Mouse (Mus musculus): ENCODE measurements at regions not wholly inside any gene's neighbourhood (a gene's known extent, or its start where the extent isn't known, plus 50 kb on each side); places are given as distances from the start of the nearest gene placed in this dataset.

DNA sequence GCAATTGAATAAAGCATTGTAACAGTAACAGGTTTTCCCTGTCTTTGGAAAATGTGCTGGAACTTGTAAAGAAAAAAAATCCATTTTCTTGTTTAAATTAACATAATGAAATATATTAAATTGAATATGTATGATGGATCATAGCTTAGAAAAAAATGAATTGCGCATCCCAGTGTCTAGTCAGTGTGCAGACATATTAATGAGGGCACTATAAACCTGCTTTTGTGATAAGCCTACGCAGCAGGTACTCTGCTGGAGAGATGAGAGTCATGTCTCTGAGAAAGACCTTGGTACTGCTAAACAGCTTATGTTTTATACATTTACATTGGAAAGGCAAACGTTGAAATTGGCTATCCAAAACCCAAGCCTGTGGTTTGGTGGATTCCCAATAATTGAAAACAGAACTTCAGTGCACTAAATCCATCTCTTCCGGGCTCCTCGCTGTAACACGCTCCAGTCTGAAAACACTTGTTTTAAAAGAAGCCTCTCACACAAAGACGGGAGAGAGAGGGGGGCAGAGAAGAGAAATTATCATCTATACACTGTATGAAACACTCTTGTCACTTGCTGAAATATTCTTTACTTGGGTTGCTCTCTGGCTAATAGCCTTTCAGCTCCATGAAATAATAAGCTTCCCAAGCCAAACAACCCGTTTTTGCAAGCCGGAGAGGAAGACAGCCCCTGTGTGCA is 223.9 kb upstream of the Fn1 start:
- Histone ChIP-seq H3K9me3 (replicated peaks) (no peaks in the 10 kb centered on the region), H3K4me1 (no peaks in the 10 kb centered on the region), H3K4me3 (no peak overlapping the region), H3K27ac (no peak overlapping the region), H3K27me3 (no peaks in the 10 kb centered on the region), H3K4me2 (replicated peaks) (no peak overlapping the region), H3K36me3 (no peaks in the 10 kb centered on the region), H3K9ac (no peak overlapping the region)
- no peak for ATAC-seq (ENCODE audit: low FRiP score)
- 73% methylated on average over 9 of the region's 9 CpGs for WGBS

DNA sequence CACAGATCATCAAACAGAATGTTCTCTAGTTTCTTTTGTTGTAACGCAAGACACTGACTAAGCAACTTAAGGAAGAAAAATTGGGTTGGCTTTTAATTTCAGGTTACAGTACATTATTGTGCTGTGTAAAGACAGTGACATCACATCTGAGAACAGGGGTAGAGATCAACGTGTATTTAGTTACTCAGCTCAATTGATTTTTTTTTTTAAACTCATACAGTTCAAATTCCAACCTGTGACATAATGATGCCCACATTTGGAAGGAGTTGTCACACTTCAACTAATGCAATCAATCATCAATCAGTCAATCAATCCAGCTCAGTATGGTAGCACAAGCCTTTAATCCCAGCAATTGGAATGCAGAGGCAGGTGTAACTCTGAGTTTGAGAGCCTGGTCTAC is 221.0 kb upstream of the Fn1 start:
- Histone ChIP-seq H3K4me3 (no peak overlapping the region), H3K36me3 (no peaks in the 10 kb centered on the region), H3K27ac (no peak overlapping the region), H3K9me3 (replicated peaks) (no peaks in the 10 kb centered on the region), H3K4me2 (replicated peaks) (no peak overlapping the region), H3K4me1 (no peaks in the 10 kb centered on the region), H3K27me3 (no peaks in the 10 kb centered on the region), H3K9ac (no peak overlapping the region)
- no peak for ATAC-seq (ENCODE audit: low FRiP score)
- WGBS = 89% methylated on average over 2 of the region's 2 CpGs

DNA sequence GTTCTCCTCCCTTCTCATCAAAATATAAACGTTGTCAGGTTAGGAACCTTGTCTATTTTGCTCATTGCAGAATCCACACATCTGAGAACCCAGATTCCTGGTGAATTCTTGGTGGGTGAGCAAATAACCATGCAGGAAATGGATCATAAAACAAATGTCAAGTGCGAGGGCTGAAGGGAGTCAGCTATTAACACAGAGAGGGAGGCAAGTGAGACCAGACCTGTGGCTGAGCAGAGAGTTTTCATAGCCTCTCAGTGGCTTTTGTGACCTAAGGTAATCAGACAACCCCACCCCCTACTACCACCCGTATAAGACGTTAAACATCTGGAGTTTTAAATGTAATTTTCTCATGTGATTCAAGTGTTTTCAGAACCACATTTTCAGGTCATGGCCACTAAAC is 212.7 kb upstream of the Fn1 start:
- Histone ChIP-seq H3K27ac (no peak overlapping the region), H3K4me2 (replicated peaks) (no peak overlapping the region), H3K27me3 (no peaks in the 10 kb centered on the region), H3K9ac (no peak overlapping the region), H3K4me1 (no peaks in the 10 kb centered on the region), H3K36me3 (no peaks in the 10 kb centered on the region), H3K4me3 (no peak overlapping the region), H3K9me3 (replicated peaks) (no peaks in the 10 kb centered on the region)
- 63% methylated on average over 4 of the region's 4 CpGs for WGBS
- ATAC-seq (ENCODE audit: low FRiP score) = no peak

DNA sequence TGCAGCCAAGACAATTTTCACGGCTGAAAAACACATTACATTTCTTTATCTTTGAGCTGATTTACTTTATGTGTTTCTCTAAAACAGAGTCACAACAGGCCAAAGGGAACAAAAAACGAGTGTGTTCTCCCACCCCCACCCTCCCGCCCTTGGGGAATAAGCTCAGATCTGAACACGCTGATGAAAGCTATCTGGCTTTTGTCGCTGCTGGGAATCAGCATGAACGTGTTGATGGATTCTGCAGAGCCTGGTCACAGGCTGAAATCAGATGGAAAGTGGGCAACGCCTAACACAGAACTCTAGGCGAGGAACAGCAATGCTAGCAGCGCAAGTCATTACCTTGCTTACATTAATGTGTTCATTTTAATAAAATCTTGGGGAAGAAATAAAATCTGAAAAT is 211.7 kb upstream of the Fn1 start:
- no peak overlapping the region for H3K27ac ChIP-seq
- no peak overlapping the region for H3K4me2 ChIP-seq (replicated peaks)
- no peaks in the 10 kb centered on the region for H3K36me3 ChIP-seq
- no peak overlapping the region for H3K9ac ChIP-seq
- WGBS = 63% methylated on average over 9 of the region's 9 CpGs
- no peak overlapping the region for H3K4me3 ChIP-seq
- no peak for ATAC-seq (ENCODE audit: low FRiP score)
- H3K9me3 ChIP-seq (replicated peaks) = no peaks in the 10 kb centered on the region
- H3K27me3 ChIP-seq = no peaks in the 10 kb centered on the region
- H3K4me1 ChIP-seq = no peaks in the 10 kb centered on the region

DNA sequence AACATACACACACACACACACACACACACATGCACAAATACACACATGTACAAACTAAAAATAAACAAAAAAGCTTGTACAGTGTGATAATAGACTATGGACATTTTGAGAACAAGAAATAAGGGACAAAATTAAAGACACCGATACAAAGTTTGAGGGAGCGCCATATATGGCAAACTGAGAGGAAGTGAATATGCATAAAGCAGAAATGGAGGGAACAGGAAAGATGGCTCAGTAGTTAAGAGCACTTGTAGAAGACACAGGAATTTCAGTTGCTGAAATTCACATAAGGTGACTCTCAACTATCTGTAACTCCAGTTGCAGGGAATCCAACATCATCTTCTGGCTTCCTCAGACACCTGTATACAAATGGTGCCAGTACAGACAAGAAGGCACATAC is 200.2 kb upstream of the Fn1 start:
- Histone ChIP-seq H3K4me1 (no peaks in the 10 kb centered on the region), H3K36me3 (no peaks in the 10 kb centered on the region), H3K4me3 (no peak overlapping the region), H3K27ac (no peak overlapping the region), H3K27me3 (no peaks in the 10 kb centered on the region), H3K9me3 (replicated peaks) (no peaks in the 10 kb centered on the region), H3K9ac (no peak overlapping the region), H3K4me2 (replicated peaks) (no peak overlapping the region)
- ATAC-seq (ENCODE audit: low FRiP score) = no peak
- WGBS = 100% methylated on average over 2 of the region's 2 CpGs

DNA sequence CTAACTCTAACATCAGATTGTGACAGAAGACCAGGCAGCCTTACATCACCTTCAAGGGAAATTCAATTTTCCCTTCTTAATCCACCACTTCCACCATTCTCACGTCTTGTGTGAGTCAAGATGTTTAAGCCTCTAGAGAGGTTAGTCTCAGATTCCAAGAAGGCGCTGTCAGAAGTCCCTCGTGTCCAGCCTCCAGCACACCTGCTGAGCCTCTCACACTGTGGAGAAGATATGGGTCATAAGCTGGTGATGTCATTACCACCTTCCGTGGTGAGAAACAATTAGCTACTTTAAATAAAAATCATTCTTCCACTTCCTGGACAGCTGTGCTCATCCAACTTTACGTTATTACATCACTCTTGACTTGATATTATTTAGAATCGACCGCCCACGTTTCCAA is 198.3 kb upstream of the Fn1 start:
- Histone ChIP-seq H3K36me3 (no peaks in the 10 kb centered on the region), H3K9ac (no peak overlapping the region), H3K4me1 (no peaks in the 10 kb centered on the region), H3K9me3 (replicated peaks) (no peaks in the 10 kb centered on the region), H3K27me3 (no peaks in the 10 kb centered on the region), H3K4me3 (no peak overlapping the region), H3K4me2 (replicated peaks) (no peak overlapping the region), H3K27ac (no peak overlapping the region)
- WGBS = 89% methylated on average over 8 of the region's 8 CpGs
- no peak for ATAC-seq (ENCODE audit: low FRiP score)

DNA sequence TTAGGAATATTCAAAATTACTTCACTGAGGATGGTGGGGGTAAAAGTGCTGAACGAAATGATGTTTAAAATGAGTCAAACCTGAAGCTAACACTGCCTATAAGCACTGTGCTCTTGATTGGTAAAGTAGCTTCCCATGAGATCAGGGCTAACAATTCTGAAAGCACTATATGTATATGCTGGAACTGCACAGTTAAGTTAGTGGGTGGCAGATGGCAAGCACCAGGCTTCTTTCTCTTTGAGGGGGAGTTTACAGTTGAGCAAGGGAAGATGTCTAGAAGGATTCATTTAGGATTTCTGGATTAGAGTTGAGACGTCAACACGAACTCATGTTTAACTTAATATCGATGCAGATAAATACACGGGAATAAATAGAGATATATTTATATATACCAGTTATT is 195.7 kb upstream of the Fn1 start:
- ATAC-seq (ENCODE audit: low FRiP score) = no peak
- Histone ChIP-seq H3K4me1 (no peaks in the 10 kb centered on the region), H3K9ac (no peak overlapping the region), H3K36me3 (no peaks in the 10 kb centered on the region), H3K4me3 (no peak overlapping the region), H3K9me3 (replicated peaks) (no peaks in the 10 kb centered on the region), H3K27ac (no peak overlapping the region), H3K4me2 (replicated peaks) (no peak overlapping the region), H3K27me3 (no peaks in the 10 kb centered on the region)
- 95% methylated on average over 5 of the region's 5 CpGs for WGBS

DNA sequence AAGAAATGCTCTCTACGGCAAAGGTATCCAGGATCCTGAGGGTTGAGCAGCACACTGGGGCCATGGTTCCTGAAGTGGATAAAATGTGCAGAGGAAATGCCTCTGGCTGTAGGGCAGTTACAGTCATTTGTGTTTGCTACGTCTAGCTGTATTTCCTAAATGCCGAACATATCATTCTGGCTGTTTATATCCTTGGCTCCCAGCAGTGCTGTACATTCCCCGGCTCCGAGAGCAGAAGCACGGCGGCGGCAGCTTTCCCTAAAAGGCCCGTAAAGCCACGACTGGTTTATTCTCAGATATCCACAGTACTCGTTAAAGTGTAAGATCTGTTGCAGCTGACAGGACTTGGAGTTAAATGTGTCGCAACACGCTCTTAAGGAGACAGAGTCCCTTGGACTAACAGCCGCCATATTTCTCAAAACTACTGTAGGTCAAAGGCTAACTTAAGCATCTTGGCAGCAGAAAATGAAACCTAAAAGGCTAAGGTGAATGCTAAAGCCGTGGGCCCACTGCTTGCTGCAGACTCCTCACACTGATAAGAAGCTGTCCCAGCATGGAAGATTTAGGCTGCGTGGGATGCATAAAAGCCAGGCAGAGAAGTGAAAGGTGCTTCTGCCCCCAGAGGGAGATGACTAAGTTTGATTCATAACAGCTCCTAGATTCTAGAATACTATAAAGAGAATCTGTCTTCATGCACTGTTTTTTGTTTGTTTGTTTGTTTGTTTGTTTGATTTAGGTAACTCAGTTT is 192.1 kb upstream of the Fn1 start:
- WGBS = 78% methylated on average over 16 of the region's 16 CpGs
- Histone ChIP-seq H3K27ac (no peak overlapping the region), H3K27me3 (no peaks in the 10 kb centered on the region), H3K9me3 (replicated peaks) (peaks cover 3% of the 10 kb centered on the region; the same call in 1 of the 2 replicates), H3K36me3 (no peaks in the 10 kb centered on the region), H3K4me2 (replicated peaks) (no peak overlapping the region), H3K4me3 (no peak overlapping the region), H3K4me1 (no peaks in the 10 kb centered on the region), H3K9ac (no peak overlapping the region)
- no peak for ATAC-seq (ENCODE audit: low FRiP score)

DNA sequence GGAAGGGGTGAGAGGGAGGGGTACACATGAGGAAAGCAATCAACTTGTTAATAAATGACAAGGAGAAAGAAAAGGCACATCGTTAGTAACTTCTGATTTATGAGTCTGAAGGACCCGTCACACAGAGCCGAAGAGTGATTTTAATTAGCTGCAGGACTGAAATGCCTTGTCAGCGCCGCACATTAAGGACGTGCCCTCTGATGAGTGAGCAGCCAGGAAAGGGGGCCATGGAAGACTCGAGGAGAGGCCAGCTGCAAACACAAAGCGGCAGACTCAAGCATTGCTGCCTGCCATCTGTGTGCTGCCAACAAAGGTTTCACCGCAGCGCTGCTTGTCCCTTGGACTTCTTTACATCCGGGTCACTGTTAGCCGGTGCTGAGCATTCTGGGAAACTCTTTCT is 184.8 kb upstream of the Fn1 start:
- ATAC-seq (ENCODE audit: low FRiP score) = peak; percentile 60
- Histone ChIP-seq H3K27ac (peak overlapping the region; percentile 13; the same call in 1 of the 2 replicates), H3K4me1 (peaks cover 6% of the 10 kb centered on the region; the same call in 1 of the 2 replicates), H3K27me3 (no peaks in the 10 kb centered on the region), H3K4me2 (replicated peaks) (peak overlapping the region; percentile 28), H3K36me3 (no peaks in the 10 kb centered on the region), H3K4me3 (0 out of 2 replicates have a peak overlapping the region, but pooled peaks have one; percentile 3), H3K9ac (no peak overlapping the region), H3K9me3 (replicated peaks) (peaks cover 7% of the 10 kb centered on the region; the same call in 1 of the 2 replicates)
- WGBS = 33% methylated on average over 12 of the region's 12 CpGs

DNA sequence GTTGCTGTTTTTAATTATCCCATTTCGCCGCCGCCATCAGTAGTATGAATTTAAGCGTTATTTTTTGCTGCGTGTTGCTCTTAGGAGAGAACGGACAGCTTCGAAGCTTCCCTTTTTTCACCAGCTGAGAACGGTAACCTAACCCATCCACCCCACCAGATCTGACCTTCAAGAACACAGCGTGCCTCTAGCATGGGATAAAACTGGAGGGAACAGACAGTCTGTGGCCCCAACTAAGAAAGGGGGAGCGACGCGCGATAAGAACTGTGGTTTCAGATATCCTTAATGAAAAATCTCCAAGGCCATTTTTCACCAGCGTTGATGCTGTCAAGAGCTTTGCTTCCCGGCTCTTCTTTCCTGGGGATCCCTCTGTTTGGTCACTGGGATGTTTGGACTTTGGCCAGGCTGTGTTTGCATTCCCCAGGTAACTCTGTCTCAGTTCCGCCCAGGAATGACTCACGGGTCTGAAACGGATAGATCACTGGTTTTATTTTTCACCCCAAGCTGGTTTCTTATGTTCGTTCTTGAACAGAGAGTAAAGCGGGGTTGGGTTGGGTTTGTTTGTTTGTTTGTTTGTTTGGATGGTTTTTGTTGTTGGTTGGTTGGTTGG is 184.1 kb upstream of the Fn1 start:
- no peak for ATAC-seq (ENCODE audit: low FRiP score)
- peaks cover 7% of the 10 kb centered on the region; the same call in 1 of the 2 replicates for H3K9me3 ChIP-seq (replicated peaks)
- H3K36me3 ChIP-seq = no peaks in the 10 kb centered on the region
- peak overlapping the region; percentile 28; the same call in 1 of the 2 replicates for H3K4me2 ChIP-seq (replicated peaks)
- 70% methylated on average over 20 of the region's 20 CpGs for WGBS
- H3K4me3 ChIP-seq = no peak overlapping the region
- H3K4me1 ChIP-seq = peaks cover 6% of the 10 kb centered on the region; the same call in 1 of the 2 replicates
- no peaks in the 10 kb centered on the region for H3K27me3 ChIP-seq
- H3K9ac ChIP-seq = no peak overlapping the region
- no peak overlapping the region for H3K27ac ChIP-seq

DNA sequence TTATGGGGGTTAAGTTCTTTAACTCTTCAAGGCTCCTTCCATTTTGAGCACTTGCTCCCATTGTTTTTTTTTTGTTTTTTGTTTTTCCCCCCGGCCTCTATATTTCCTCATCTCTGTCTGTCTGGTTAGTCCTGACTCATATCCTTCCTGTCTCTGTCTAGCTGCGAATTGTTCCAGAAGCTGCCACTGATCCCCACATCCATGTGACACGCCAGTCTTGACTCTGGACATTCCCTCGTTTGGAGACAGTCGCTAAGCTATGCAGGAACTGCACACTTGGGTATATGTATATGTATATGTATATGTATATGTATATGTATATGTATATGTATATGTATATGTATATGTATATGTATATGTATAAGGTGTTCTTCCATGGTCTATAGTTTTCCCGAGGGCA is 177.4 kb upstream of the Fn1 start:
- Histone ChIP-seq H3K4me3 (no peak overlapping the region), H3K9ac (no peak overlapping the region), H3K27me3 (no peaks in the 10 kb centered on the region), H3K9me3 (replicated peaks) (no peaks in the 10 kb centered on the region), H3K4me1 (no peaks in the 10 kb centered on the region), H3K36me3 (no peaks in the 10 kb centered on the region), H3K27ac (no peak overlapping the region), H3K4me2 (replicated peaks) (no peak overlapping the region)
- ATAC-seq (ENCODE audit: low FRiP score) = no peak
- 84% methylated on average over 6 of the region's 6 CpGs for WGBS

DNA sequence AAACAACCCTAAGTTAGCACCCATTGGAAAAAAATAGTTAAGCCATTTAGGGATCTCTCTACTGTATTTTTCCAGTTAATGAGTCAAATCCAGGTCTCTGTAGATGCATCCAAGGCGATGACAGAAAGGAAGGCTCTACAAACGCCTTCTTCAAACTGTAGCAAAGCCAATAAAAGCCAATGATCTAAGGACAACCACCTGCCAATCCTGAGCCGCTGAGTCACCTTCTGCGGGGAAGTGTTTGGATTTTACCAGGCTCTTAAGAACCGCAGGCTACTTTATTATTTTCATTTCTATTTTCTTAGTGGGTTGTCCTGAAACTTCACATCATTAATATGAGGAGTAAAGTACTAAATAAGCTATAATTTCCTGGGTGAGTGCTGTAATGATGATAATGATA is 171.4 kb upstream of the Fn1 start:
- no peak for ATAC-seq (ENCODE audit: low FRiP score)
- WGBS = 88% methylated on average over 5 of the region's 5 CpGs
- H3K4me3 ChIP-seq = no peak overlapping the region
- H3K27me3 ChIP-seq = no peaks in the 10 kb centered on the region
- no peak overlapping the region for H3K27ac ChIP-seq
- H3K4me1 ChIP-seq = no peaks in the 10 kb centered on the region
- H3K9me3 ChIP-seq (replicated peaks) = no peaks in the 10 kb centered on the region
- H3K9ac ChIP-seq = no peak overlapping the region
- H3K4me2 ChIP-seq (replicated peaks) = no peak overlapping the region
- no peaks in the 10 kb centered on the region for H3K36me3 ChIP-seq

Data from hindbrain, embryonic 12.5 days (tissue).